28 mouse cellular contexts compared by ENCODE assay signal in the genomic region with DNA sequence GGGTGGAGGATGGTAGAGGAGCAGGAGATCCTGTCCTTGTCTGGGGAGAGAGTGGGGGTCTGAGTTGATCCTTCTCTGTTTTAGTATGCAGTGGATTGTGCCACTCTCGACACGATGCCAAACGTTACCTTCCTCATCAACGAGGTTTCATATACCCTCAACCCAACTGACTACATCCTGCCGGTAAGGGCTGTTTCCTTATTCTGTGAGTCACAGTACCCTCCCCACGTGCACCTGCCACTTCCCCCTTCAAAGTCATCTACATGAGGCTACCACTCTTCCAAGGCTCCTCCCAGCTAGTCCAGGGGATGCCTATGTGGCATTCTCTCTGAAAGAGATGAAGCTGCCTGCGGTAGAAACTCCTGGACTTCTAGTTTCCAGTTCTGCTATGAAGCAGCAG. TPM values are rescaled to one million over a fixed set of nuclear protein-coding genes. Genes with fewer than 3 reads are reported as not detected.
DNase-seq lines count a peak whose midpoint lies in the region; TF ChIP-seq lines count a peak whose summit lies in the region.
"Had no signal": no experiment of that assay in that cellular context is flagged by ENCODE, and none has a peak within 500 bp of the region (broad histone marks: within the 10 kb centered on the region; RNA-seq: fewer than 3 reads in every experiment).

No protein-coding gene starts in this region.

- peak; percentile 42 to 48 for DNase-seq in spleen, adult 2 months (ENCODE audit: low read depth in 1 of 2, low spot score in 2 of 2)
- DNase-seq in spleen, postnatal 14 days (ENCODE audit: low spot score in 2 of 2) = no peak
- DNase-seq in CH12.LX (ENCODE audit: extremely low read depth) = peak; percentile 59
- peak; percentile 44 to 57 for DNase-seq in monocyte, adult 2 months (ENCODE audit: low read depth in 1 of 2, low spot score in 2 of 2)
- no peak for DNase-seq in urinary bladder, postnatal 10 days (ENCODE audit: low spot score)
- DNase-seq in gastrocnemius, postnatal 36 days = no peak
- no peak for DNase-seq in neural tube, embryonic 10.5 days (ENCODE audit: extremely low spot score, low spot score)
- DNase-seq: adrenal gland, postnatal 14 days; cerebellum, adult 11 months; cerebellum, postnatal 14 days; embryo, embryonic 11 days; gastrocnemius, postnatal 25 days; heart, postnatal 14 days; kidney, postnatal 4 days; lung, adult 2 months; lung, postnatal 4 days; right cerebral cortex, postnatal 4 days had no signal

- no peak for TF ChIP-seq POLR2A in spleen, adult 2 months (IDR thresholded peaks at IDR 0.05; ENCODE audit: low read depth, low read length)
- no peak for TF ChIP-seq POLR2A in CH12.LX (IDR thresholded peaks at IDR 0.05; ENCODE audit: low read depth, low read length)

- H3K36me3 ChIP-seq in spleen, adult 2 months (ENCODE audit: control insufficient read depth, insufficient read depth, low read length) = 0 out of 2 replicates have a peak, but pooled peaks cover 2% of the 10 kb centered on the region
- H3K36me3 ChIP-seq in CH12.LX (replicated peaks in 1 of 2; ENCODE audit: control insufficient read depth in 1 of 2, insufficient read depth in 1 of 2, low read length in 1 of 2) = no peaks in the 10 kb centered on the region
- H3K36me3 ChIP-seq: hindbrain, embryonic 15.5 days; intestine, embryonic 15.5 days; kidney, embryonic 15.5 days; limb, embryonic 10.5 days; midbrain, embryonic 12.5 days; neural tube, embryonic 15.5 days had no signal

- H3K4me2 ChIP-seq in CH12.LX (ENCODE audit: insufficient read depth, low read depth, poor library complexity, severe bottlenecking) = no peak overlapping the region
- H3K4me2 ChIP-seq: heart, embryonic 11.5 days; hindbrain, embryonic 15.5 days; intestine, embryonic 15.5 days; kidney, embryonic 15.5 days; midbrain, embryonic 12.5 days; neural tube, embryonic 15.5 days had no signal

- H3K4me1 ChIP-seq in spleen, adult 2 months (ENCODE audit: control insufficient read depth, insufficient read depth, insufficient read length) = peaks cover 21% of the 10 kb centered on the region
- peaks cover 12 to 44% of the 10 kb centered on the region in 2 experiments for H3K4me1 ChIP-seq in CH12.LX (ENCODE audit: control insufficient read depth in 1 of 2, insufficient read depth in 2 of 2)
- H3K4me1 ChIP-seq: hindbrain, embryonic 15.5 days; intestine, embryonic 15.5 days; kidney, embryonic 15.5 days; midbrain, embryonic 12.5 days; neural tube, embryonic 15.5 days had no signal

- H3K9ac ChIP-seq in CH12.LX (ENCODE audit: insufficient read depth, low read depth) = no peak overlapping the region
- H3K9ac ChIP-seq: hindbrain, embryonic 15.5 days; intestine, embryonic 15.5 days; kidney, embryonic 15.5 days; midbrain, embryonic 12.5 days; neural tube, embryonic 15.5 days had no signal

- peak overlapping the region; percentile 56; the same call in 1 of the 2 replicates for H3K27ac ChIP-seq in spleen, adult 2 months (ENCODE audit: insufficient read depth, low read length)
- H3K27ac ChIP-seq in CH12.LX (ENCODE audit: insufficient read depth, low read depth) = no peak overlapping the region
- H3K27ac ChIP-seq: hindbrain, embryonic 15.5 days; intestine, embryonic 15.5 days; kidney, embryonic 15.5 days; limb, embryonic 10.5 days; midbrain, embryonic 12.5 days; neural tube, embryonic 15.5 days had no signal

- no peak for TF ChIP-seq CTCF in spleen, adult 2 months (IDR thresholded peaks at IDR 0.05; ENCODE audit: extremely low read depth, insufficient read depth, insufficient read length, insufficient replicate concordance)
- TF ChIP-seq CTCF in CH12.LX (conservative IDR thresholded peaks at IDR 0.05 in 1 of 2, IDR thresholded peaks at IDR 0.05 in 1 of 2; ENCODE audit: low read depth in 2 of 2, low read length in 2 of 2) = no peak

- TF ChIP-seq EP300 in CH12.LX (IDR thresholded peaks at IDR 0.05; ENCODE audit: low read length) = no peak

- H3K27me3 ChIP-seq in spleen, adult 2 months (ENCODE audit: control insufficient read depth, insufficient read depth, low read length) = no peaks in the 10 kb centered on the region
- H3K27me3 ChIP-seq in CH12.LX (replicated peaks) = no peaks in the 10 kb centered on the region
- H3K27me3 ChIP-seq: hindbrain, embryonic 15.5 days; intestine, embryonic 15.5 days; kidney, embryonic 15.5 days; midbrain, embryonic 12.5 days; neural tube, embryonic 15.5 days had no signal

- dilution Hi-C loops in CH12.LX (cut with MboI; ENCODE audit: extremely low pct_ligation_motif_present, extremely low pct_unique_long_range_greater_than_20kb, low sequenced_read_pairs) = no loop called here

- TF ChIP-seq RAD21 in CH12.LX (IDR thresholded peaks at IDR 0.05; ENCODE audit: low read depth, low read length) = no peak

- H3K9me3 ChIP-seq in CH12.LX (replicated peaks; ENCODE audit: low read length) = no peaks in the 10 kb centered on the region
- H3K9me3 ChIP-seq: G1E; hindbrain, embryonic 15.5 days; intestine, embryonic 15.5 days; kidney, embryonic 15.5 days; limb, embryonic 10.5 days; midbrain, embryonic 12.5 days; neural tube, embryonic 15.5 days had no signal

- H3K79me2 ChIP-seq in CH12.LX (replicated peaks; ENCODE audit: control insufficient read depth, extremely low read depth, insufficient read depth, poor library complexity, severe bottlenecking) = no peaks in the 10 kb centered on the region

- in situ Hi-C loops in CH12.LX (cut with MboI; ENCODE audit: low pct_ligation_motif_present, low pct_unique_long_range_greater_than_20kb, low sequenced_read_pairs) = loop anchor here (5.0 kb wide), 1 partner anchor 35 kb away; no protein-coding TSS in a partner anchor

- intact Hi-C loops in gastrocnemius, postnatal 36 days (cut with DNase I) = no loop called here

- 9% methylated on average over 7 of the region's 7 CpGs for WGBS in spleen, adult 2 months

- no peak overlapping the region for H3K4me3 ChIP-seq in spleen, adult 2 months (ENCODE audit: extremely low read depth, insufficient read depth, insufficient read length)
- H3K4me3 ChIP-seq in CH12.LX (replicated peaks in 1 of 3; ENCODE audit: low read depth in 2 of 3, low read length in 2 of 3, poor library complexity in 1 of 3) = no peak overlapping the region
- H3K4me3 ChIP-seq: hindbrain, embryonic 15.5 days; intestine, embryonic 15.5 days; kidney, embryonic 15.5 days; limb, embryonic 10.5 days; midbrain, embryonic 12.5 days; myocyte; neural tube, embryonic 15.5 days had no signal

TF ChIP-seq in CH12.LX, 34 proteins besides CTCF, POLR2A, EP300 and RAD21:
- TF ChIP-seq BHLHE40 (IDR thresholded peaks at IDR 0.05; ENCODE audit: low read depth, low read length) = peak; percentile 73
- TF ChIP-seq MAFK (IDR thresholded peaks at IDR 0.05; ENCODE audit: insufficient replicate concordance, low read length) = no peak

RNA-seq across cellular contexts. Expression of a gene that starts 16.1 kb away (rescaled TPM):
- 3.3 and 6.9 TPM in 2 replicates for polyA plus RNA-seq in spleen, adult 2 months (2012; rRNA removed)
- total RNA-seq in CH12.LX (2012; rRNA removed) (not detected in 2 replicates), CH12.LX (2014; rRNA removed) (not detected in 2 replicates)
- 0.19 and 0.44 TPM in 2 replicates for polyA plus RNA-seq in CH12.LX (2012; ENCODE audit: insufficient read length, low read depth)
- total RNA-seq in gastrocnemius, postnatal 36 days (2021) = 1 to 10 TPM; 2.8 to 2.9 TPM
- polyA plus RNA-seq: G1E had no signal

RNA-seq across cellular contexts. Expression of a gene that starts 34.3 kb away (rescaled TPM):
- 77.8 and 113 TPM in 2 replicates for polyA plus RNA-seq in spleen, adult 2 months (2012; rRNA removed)
- total RNA-seq in CH12.LX (2012; rRNA removed) (1.4 and 1.9 TPM in 2 replicates), CH12.LX (2014; rRNA removed) (1.6 and 1.7 TPM in 2 replicates)
- polyA plus RNA-seq in CH12.LX (2012; ENCODE audit: insufficient read length, low read depth) = 11.6 TPM in 2 replicates
- total RNA-seq in gastrocnemius, postnatal 36 days (2021) = under 1 TPM in 1 of 2 experiments, not detected in 1; 0.28 TPM
- total RNA-seq: liver, adult 2 months had no signal
- polyA plus RNA-seq: forebrain, embryonic 16.5 days; hindbrain, embryonic 15.5 days; limb, embryonic 10.5 days; myocyte; neural tube, embryonic 15.5 days had no signal

Comparison
In these comparisons a context has a peak if more than half of its experiments do, and no peak if none do; other contexts are left out.
1. DNase-seq: peak in spleen, adult 2 months (2 of 2), CH12.LX (single experiment) and monocyte, adult 2 months (2 of 2); none in spleen, postnatal 14 days (0 of 2), urinary bladder, postnatal 10 days (single experiment), gastrocnemius, postnatal 36 days (0 of 2) and neural tube, embryonic 10.5 days (single experiment).